12 mouse cellular contexts compared by ENCODE assay signal in the genomic region with DNA sequence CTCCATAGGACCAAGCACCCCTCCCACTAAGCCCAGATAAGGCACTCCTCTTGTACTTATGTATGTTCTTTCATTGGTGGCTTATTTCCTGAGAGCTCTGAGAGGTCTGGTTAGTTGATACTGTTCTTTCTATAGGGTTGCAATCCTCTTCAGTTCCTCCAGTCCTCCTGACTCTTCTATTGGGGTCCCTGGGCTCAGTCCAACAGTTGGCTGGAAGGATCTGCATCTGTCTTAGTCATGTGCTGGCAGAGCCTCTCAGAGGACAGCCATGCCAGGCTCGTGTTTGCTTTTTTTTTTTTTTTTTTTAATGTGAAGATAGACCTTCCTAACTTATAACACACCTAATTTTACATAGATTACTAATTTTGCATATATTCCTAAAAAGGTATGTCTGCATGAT.
"Had no signal": no experiment of that assay in that cellular context is flagged by ENCODE, and none has a peak within 500 bp of the region (broad histone marks: within the 10 kb centered on the region; RNA-seq: fewer than 3 reads in every experiment).

No protein-coding gene starts in this region.

- DNase-seq: retina, postnatal 1 day; right cerebral cortex, adult 18-20 months; right cerebral cortex, postnatal 14 days; right cerebral cortex, postnatal 25 days; right cerebral cortex, postnatal 4 days; spleen, adult 18-20 months; thymus, adult 18-20 months; thymus, adult 2 months; thymus, postnatal 14 days; thymus, postnatal 25 days; thymus, postnatal 36 days; thymus, postnatal 4 days had no signal
